Mouse (Mus musculus) cerebellum, postnatal 25 days (tissue): ENCODE results near the gene Man2a1.

ENCODE experiments used
- DNase-seq, 2 experiments: peaks; one replicate each; pipeline ENCODE4 v3.0.0; 2021; ENCODE audit warnings: mixed read lengths in 2 of 2

The Man2a1 gene

DNA sequence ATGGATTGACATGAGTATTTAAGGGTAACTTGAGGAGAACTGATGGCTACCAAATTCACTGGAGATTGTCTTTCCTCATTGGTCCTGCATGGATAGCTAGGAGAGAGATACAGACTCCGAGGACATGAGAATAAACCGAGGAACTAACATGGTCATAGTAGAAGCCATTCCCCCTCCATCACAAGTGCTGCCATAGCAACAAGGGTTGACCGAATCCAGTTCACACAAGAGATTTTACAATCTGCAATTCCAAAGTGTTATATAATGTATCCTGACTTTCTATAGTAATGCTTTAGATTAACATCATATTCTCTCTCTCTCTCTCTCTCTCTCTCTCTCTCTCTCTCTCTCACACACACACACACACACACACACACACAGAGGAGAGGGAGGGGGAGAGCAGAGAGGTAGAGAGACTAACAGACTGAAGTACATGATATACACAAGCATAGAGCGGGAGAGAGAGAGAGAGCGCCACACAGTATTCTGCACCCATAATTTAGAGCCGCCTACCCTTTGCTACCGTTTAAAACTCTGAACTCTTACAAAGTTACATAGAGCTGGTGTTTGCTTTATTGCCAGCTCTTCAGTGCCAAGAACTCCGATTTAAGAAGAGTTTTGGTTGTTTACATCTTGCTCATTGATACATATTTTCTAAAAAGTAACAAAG is 37.5 kb downstream of the Man2a1 start:
- DNase-seq = no peak

DNA sequence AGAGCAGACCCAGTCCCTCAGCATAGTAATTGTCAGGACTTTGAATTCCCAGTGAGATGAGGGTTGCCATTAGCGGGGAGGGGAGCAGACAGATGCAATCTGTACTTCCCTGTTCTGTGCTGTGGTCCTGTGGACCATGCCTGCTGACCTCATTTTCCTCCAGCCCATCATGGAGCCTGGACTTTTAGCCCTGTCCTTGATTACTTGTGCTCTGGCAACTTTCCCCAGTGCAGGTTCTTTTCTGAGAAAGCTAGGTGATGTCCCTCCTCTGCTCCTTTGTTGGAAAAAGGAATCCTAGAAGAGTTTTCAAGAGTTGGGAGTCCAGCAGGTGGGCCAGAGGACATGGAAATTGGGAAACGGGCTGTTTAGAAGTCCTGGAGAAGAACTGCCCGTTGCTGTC is 40.8 kb downstream of the Man2a1 start:
- DNase-seq = no peak

DNA sequence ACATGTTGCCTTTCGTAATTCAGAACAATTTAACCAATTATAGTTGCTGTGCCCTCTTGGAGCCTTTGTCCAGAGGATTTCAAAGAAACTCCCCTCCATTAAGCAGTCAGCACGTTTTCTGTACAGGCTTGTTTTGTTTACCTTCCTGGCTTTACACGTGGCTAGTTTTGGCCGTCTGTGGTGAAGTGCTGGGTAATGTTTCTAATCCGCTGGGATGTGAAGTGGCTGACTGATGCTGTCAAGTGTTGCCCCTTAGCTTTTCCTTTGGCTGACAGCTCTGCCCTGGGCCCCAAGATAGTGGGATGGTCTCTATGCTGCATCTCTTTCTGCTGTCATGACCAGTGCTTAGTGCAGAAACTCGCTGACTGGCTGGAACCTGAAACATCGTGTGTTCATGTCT is 43.1 kb downstream of the Man2a1 start:
- no peak for DNase-seq

DNA sequence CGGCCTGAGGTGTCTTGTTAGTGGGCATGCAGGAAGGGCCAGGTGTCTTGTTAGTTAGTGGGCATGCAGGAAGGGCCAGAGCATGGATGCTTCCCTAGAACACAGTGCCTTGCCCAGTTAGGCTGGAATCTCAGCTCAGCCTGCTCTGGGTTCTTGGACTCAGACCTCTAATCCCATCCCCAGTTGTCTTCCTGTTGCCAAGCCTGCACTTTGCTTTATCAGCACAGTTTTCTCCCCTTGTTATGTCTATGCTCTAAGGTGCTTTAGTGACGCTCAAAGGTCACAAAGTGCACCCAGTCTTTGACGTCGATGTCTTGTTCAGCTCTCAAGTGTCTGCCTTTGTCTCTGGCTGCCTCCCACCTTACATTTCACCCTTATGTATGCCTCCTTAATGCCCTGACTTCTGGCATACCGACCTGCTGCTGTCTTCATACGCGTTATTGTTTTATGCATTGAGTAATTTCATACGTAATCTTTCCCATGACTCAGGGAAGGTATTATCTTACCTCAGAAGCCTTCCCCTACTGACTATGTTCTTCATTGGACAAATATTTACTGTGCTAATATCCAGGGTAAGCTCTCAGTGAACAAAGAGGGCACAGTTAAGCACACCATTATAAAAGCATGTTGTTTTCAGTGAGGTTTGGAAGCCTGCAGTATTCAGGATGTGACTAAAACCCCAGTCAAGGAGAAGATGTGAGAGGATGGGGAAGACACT is 44.5 kb downstream of the Man2a1 start:
- no peak for DNase-seq

DNA sequence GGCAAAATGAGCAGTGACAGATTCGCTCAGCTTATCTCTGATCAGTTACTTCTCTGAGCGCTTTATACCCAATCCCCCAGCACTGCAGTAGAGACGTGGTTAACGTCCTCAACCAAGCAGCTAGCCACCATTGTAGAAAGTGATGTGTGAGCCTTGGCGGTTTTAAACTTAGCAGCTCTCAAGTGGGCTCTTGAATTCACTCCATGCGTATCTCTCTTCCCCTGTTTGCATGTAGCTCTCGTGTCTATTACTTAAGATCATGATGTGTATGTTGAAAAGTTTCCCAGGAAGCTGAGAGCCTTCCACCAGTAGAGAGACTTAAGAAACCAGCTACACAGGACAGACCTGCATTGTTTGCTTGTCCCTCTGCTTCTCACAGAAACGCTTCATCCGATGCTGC is 46.9 kb downstream of the Man2a1 start:
- no peak for DNase-seq

DNA sequence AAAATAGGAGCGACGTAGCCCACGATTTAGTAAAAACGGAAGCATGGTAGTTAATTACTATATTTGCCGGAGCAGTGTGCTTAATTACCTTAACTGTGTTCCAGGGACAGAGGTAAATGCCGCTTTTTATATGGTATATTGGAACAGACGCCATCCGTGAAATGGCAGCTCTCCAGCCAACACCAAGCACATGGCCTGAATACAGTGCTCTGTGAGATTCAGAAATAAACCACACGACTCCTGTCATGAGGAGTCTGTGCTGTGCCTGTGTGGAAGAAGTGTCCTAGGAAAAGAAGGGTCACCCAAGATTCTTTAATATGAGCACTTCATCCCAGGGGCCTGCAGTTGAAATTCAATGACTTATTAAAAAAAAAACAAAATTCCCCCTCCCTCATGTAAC is 50.2 kb downstream of the Man2a1 start:
- DNase-seq = peak in 1 of 2 experiments; percentile 44

DNA sequence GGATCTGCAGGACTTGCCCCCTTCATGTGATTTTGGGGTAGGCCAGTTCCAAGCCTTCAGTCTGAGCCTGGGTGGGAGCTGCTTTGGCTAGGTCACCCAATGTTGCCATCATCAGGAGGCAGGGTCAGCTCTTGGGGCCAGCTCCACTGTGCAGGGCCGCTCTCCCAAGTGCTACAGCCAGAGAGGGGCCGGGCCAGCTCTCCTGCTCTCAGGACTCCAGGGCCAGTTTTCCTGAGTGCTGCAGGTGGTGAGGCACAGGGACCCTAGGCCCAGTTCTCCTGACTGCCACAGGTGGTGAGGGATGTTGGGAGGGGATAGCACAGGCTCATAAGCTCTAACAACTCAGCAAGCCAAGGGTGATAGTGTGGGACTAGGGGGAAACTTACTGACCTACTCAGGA is 53.1 kb downstream of the Man2a1 start:
- DNase-seq = no peak

DNA sequence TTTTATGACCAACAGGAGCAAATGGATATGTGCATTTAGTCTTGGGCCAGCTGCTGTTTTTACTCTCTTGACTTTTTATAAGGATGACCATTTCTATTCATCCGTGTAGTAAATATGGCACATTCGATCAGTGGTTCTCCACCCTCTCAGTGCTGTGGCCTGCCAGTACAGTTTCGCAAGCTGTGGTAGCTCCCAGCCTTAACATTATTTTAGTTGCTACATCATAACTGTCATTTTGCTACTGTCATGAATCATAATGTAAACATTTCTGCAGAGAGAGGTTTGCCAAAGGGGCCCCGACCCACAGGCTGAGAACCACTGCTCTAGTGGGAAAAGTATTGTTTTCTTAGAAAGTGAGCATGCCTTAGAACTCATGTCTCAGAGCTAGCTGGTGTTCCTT is 59.1 kb downstream of the Man2a1 start:
- no peak for DNase-seq

DNA sequence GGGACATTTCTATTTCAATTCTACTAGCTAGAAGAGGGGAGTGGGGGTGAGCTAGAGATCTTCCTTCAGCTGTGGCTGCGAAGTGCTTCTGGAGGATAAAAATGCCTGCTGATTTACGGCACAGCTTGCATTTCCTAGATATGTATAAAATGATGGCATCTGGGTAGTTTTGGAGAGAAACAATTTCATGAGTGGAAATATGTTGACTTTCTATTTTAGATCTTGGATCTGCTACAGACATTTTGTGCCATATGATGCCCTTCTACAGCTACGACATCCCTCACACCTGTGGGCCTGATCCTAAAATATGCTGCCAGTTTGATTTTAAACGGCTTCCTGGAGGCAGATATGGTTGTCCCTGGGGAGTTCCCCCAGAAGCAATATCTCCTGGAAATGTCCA is 66.0 kb downstream of the Man2a1 start:
- DNase-seq = no peak

DNA sequence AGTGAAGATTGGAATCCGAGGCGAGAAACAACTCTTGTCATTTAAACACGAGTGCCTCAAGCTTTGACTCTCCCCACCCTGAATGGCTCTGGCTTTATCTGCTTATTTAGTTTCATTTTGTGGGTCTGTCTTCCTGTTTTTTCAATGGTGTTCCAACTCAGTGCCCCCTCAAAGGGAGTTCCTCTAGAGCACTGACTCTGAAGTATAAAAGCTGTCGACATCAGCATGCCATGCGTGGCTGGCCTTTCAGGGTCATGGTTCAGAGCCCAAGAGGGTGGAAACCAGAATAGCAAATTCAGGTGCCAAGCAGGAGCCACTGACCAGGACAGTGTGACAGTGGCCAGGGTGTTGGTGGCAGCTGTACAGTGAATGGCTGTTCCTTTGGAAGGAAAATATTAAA is 68.0 kb downstream of the Man2a1 start:
- no peak for DNase-seq

DNA sequence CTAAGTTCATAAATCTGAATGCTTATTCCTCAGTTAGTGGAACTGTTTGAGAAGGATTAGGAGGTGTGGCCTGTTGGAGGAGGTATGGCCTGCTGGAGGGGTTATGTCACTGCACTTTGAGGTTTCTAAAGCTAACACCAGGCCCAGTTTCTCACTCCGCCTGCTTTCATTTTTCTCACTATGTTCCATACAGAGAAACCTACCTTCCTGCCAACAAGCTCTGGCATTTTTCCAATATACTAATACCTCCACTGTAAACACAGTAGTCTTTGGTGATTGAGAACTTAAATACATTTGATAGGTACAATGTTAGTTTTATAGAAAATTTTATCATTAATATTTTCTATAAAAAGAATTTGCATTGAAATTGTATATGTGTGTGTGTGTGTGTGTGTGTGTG is 73.9 kb downstream of the Man2a1 start:
- DNase-seq = no peak

DNA sequence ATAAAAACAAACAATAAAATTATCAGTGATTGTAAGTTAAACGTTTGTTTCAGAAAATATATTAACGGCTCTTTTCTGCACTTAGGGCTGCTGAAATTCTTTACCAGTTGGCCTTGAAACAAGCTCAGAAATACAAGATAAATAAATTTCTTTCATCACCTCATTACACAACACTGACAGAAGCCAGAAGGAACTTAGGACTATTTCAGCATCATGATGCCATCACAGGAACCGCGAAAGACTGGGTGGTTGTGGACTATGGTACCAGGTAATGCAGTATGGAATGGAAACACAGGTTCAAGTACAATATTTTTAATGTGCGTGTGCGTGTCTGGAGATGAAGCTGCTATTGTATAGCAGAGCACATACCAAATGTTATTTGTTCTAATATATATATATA is 74.4 kb downstream of the Man2a1 start:
- DNase-seq = no peak

DNA sequence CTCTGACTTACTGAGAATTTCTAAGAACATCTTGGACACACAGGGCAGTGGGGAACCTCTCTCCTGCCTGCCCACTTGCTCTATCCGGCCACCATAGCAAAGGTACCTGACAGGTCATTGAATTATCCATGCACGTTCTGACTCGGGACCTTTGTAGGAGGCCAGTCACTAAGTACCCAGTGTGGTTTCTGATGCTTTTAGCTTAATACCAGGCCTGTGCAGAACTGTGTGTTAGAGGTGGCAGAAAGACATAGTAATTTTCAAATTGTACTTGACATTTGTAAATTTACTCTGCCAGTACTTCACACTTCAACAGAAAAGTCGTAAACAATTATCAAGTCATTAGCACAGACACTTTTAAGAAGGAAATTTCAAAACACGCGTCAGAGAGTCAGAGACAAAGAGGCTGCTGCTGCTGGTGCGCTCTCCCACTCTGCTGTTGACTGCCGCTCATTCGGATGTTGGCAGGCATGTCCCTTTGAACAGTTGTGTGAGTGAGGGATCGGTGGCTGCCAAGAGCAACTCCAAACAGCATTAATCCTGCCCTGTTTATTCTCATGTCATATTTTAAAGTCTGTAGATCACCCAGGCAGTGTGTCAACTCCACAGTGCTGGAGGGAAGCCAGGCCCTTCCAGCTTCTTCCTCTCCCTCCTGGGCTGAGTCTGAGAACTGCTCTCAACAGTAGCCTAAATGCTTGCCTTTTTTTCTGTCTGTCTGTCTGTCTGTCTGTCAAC is 76.4 kb downstream of the Man2a1 start:
- peak; percentile 33 to 58 for DNase-seq

DNA sequence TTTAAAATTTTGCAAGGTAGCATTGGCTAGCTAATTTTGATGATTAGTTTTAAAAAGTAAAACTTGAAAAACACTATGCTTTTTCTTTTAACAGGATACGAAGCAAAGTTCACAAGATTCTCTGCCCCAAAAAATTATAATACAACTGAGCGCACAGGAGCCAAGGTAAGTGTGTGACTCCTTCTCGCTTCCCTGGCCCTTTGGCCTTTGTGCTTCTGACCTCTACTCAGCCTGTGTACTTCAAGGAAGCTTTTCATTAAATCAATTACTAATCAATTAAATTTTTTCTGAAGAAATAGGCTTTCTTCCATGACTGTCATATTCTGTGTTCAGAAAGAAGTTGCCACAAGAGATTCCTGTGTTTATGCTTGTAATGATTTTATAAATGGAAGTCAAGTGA is 80.9 kb downstream of the Man2a1 start:
- no peak for DNase-seq

DNA sequence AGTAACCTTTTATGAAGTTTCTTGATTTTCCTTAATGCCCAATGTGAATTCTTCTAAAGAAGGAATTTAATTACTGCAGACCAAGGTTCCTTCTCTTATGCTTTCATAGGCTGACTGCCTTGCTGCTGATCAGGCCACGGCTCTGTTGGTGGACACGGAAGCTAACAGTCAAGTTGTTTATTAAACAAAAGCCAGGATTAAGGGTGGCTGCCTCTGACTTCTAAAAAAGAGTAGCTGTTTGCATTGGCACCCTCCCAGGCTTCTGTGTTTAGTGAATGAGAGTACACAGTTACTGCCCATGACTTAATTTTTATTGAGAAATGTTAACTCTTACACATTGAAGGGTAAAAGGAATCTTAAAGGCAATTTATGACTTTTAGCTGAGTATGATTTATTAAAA is 81.4 kb downstream of the Man2a1 start:
- DNase-seq = no peak

DNA sequence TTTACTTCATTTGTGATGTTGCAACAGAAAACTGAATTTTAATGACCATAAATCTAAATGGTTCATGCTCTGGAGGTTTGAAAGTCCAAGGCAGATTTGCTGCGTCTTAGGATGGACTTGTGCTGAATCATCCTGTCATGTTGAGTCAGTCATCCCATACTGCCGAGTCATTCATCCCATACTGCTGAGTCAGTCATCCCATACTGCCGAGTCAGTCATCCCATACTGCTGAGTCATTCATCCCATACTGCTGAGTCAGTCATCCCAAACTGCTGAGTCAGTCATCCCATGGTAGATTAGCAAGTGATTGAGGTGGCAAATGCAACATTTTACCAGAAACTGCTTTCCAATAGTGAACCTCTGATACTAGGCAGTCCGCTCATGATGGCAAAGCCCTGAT is 83.6 kb downstream of the Man2a1 start:
- DNase-seq = no peak

DNA sequence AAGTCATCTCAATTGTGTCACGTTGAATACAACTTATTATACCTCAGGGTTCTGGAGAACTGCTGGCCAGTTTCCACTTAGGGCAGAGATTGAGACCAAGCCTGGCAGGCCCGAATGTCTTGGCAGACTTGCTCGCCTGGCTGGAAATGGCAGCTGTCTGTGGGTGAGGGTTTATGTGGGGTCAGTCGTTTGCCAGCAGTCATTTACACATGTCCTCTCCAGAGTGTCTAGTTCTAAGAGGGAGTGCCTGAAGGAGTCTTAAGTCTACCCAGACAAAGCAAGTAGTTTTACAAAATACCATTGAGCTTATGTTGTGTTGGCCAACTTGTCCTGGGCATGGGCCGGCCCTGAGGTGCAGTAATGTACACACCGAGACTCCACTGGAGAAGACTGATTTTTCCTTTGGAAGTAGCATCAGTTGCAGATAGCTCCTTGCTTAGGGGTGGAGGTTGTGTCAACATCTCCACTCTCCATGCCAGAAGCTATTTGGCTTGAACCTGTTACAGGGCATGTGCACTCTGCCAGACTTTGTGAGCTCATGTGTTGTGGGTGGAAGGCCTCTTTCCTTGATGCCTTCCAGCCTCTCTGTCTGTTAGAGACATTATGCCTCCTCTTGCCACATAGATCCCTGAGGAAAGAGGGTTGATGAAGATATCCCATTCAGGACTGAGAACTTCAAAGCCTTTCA is 84.8 kb downstream of the Man2a1 start:
- DNase-seq = peak; percentile 22 to 53

DNA sequence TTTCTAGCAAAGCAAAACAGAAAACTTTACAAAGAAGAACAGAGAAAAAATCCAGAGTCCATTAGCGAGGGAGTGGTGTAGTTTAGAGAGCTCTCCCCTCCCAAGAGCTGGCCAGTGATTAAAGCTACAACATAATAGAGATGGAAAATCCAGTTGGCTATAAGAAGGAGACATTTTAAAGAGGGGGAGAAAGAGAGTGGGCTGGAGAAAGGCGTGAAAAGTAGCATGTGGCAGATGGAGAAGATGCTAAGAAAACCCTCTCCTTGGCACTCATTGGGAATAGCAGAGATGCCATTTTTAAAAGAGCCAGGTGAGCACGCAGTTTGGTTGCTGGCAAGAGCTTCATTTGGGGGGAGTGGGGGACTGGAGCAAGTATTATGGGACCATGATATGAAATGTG is 89.1 kb downstream of the Man2a1 start:
- no peak for DNase-seq

DNA sequence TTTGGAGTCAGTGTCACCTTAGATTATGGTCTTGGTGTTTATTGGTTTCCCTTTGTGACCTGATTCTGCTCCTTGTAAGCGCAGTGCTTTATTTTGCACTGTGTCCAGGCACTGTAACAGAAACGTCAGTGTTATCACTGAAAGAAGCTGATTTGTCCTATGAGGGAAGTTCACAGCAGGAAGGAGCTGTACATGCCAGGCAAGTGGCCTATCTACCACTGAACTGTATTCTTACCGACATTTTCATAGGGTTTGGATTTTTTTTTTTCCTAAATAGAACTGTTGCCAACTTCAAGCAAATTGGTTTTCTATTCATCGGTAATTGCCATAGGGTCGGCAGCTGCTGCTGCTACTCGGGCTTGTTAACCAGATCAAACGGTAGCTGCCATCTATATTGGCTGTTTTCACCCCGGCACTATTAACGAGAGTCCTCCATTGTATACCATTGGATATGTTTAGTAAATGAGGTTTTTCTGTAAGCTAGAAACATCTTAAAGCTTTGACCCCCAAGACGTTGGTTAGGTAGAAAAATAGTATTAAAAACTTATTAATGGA is 96.8 kb downstream of the Man2a1 start:
- no peak for DNase-seq

DNA sequence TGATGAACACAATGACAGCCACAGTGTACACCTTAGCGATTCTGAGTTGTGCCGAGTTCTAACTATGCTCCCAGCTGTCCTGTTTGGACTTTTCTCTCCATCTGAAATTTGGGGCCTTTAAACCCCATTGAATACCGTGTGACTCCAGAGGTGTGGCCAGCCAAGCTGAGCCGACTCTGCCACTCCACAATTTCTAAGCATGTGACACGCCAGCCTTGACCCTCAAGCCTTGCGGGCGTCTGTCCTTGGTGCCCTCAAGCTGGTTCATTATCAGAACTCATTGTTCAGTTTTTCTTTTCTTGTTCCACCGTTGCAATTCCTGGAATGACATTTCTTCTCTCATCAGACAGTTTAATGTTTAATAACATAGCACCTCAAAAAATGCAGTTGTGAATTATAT is 98.0 kb downstream of the Man2a1 start:
- DNase-seq = no peak

DNA sequence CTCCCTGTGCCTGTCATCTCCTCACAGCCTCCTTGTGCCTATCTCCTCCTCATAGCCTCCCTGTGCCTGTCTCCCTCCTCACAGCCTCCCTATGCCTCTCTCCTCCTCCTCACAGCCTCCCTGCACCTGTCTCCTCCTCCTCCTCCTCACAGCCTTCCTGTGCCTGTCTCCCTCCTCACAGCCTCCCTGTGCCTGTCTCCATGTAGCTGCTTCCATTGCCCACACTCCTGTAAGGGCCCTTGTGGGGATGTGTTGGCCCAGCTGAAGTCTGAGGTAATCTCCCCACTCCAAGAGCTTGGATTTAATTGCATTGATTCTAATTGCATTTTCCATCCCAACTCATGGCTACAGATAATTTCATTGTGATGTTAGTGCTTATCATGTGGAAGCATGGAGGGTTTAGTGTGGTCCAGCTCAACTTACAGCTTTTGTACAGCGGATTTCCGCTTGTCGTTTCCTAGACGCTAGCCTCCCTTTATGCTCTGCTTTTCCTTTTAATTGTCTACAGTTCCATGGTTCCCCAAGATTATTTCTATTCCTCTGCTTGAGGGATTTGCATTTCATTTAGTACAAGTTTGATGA is 103.2 kb downstream of the Man2a1 start:
- no peak for DNase-seq

DNA sequence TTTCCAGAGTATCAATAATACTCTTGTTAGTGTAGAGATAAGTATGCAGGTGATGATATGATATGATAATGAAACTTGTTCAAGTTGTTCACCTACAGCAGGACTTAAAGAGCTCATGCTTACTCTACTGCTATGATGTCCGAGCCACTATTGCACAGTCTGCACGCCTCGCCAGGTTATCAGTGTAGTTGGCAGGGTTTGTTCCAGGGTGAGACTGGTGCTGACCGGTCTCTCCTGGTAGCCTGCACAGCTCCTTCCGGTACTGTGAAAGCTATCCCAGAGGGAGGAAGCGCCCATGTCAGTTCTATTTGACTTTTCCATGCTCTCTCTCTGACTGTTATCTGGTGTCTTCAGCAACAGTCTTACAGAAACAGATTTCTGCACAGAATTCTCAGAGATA is 107.0 kb downstream of the Man2a1 start:
- no peak for DNase-seq

DNA sequence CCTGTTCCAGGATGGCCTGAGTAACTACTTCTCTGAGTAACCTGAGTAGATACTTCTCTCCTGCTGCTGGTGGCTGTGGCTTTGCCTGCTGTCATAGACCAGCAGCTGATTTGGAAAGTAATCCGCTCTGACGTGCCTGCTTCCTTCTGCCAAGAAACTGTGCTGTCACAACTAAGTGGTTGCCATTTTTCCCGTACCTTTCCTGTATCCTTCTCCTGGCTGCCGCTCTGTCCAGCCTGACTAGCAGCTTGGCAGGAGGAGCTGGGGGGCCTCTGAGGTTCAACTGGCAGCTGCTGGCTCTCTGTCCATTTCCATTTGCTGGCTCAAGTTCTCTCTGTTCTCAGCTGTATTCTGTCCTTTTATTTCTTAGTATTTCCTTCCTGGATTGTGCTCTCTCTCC is 115.8 kb downstream of the Man2a1 start:
- DNase-seq = peak; percentile 76 to 80
